Mouse (Mus musculus): ENCODE data around the gene Trib3.
A peak's percentile ranks its signal among the peaks of the same experiment; 100 is the strongest.

DNA sequence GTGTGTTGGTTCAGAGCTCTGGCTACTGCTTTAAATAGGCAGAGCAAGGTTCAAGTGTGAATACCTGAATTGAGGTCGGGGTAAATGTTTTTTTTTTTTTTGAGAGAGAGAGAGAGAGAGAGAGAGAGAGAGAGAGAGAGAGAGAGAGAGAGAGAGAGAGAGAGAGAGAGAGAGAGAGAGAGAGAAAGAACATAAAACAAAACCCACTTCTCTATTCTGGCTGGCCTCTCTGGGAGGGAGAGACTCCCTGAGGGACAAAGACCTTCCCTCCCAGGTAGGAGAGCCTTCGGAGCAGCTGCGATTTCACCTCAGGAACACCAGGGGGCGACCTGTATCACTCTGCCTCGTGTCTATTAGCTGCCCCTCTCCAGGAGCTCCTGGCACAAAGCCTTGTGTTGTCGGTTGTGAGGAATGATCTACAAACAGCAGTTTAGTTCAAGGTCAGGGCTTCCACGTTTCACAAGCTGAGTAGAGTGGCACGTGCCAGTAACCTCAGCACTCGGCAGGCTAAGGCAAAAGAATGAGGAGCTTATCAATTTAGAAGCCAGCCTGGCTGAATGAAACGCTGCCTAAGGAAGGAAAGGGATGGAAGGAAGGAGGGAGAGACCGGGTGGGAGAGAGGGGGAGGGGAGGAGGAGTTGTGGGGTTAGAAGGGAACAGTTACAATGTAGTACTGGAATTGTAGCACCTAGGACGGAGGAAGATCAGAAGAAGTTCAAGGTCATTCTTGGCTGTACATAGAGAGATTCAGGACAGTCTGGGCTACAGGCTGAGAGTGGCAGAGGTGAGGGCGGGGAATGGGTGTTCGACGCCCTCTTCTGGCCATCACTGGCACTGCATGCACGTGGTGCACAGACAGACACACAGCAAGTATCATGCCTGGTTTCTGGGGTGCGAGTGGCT is 19.7 kb upstream of the Trib3 start:
- TF ChIP-seq POLR2A (IDR thresholded peaks at IDR 0.05; ENCODE audit: insufficient read depth, low read depth, low read length) (no peak), CTCF (IDR thresholded peaks at IDR 0.05; ENCODE audit: insufficient read depth, low read depth, low read length) (peak; percentile 66)
